Mouse (Mus musculus) heart, embryonic 14.5 days (tissue): ENCODE data around the gene Zswim5. TPM values are rescaled to one million over a fixed set of nuclear protein-coding genes. Genes with fewer than 3 reads are reported as not detected.

Source experiments
- ATAC-seq: fragments of 200-750 bp; cut with Nextera tagmentation; 2 replicates; pipeline ENCODE4 v1.8.0; 2017; ENCODE audit warnings: low read depth, moderate TSS enrichment; ENCODE audit not compliant: insufficient number of reproducible peaks, insufficient read depth, low FRiP score
- H3K27ac ChIP-seq, 2 experiments: fragments of 200-500 bp in 1 of 2; fragments of 300-500 bp in 1 of 2; sonication (generic) in 1 of 2; replicated peaks in 1 of 2; 2 replicates each; pipeline ENCODE4 v1.5.1; 2012 to 2014; ENCODE audit warnings: low read depth in 2 of 2, low read length in 2 of 2, control low read depth in 1 of 2, mild to moderate bottlenecking in 1 of 2, mixed read lengths in 1 of 2; ENCODE audit not compliant: control insufficient read depth in 1 of 2, insufficient read depth in 1 of 2
- H3K27me3 ChIP-seq: fragments of 300-500 bp; sonication (generic); 2 replicates; pipeline ENCODE4 v1.6.1; 2014; ENCODE audit warnings: mild to moderate bottlenecking, low read length, control low read depth; ENCODE audit not compliant: control insufficient read depth, insufficient read depth
- H3K36me3 ChIP-seq: fragments of 300-500 bp; sonication (generic); 2 replicates; pipeline ENCODE4 v1.6.1; 2014; ENCODE audit warnings: mild to moderate bottlenecking, control low read depth, low read length, mixed read lengths; ENCODE audit not compliant: control insufficient read depth, insufficient read depth
- H3K4me1 ChIP-seq, 2 experiments: fragments of 200-500 bp in 1 of 2; fragments of 300-500 bp in 1 of 2; sonication (generic) in 1 of 2; 2 replicates each; pipeline ENCODE4 v1.6.1; 2012 to 2014; ENCODE audit warnings: low read length in 2 of 2, control low read depth in 1 of 2, mixed read lengths in 1 of 2; ENCODE audit not compliant: control insufficient read depth in 2 of 2, insufficient read depth in 2 of 2
- H3K4me2 ChIP-seq: fragments of 300-500 bp; sonication (generic); 2 replicates; pipeline ENCODE4 v1.6.1; 2014; ENCODE audit warnings: mild to moderate bottlenecking, low read length
- H3K4me3 ChIP-seq, 2 experiments: fragments of 200-500 bp in 1 of 2; fragments of 300-500 bp in 1 of 2; sonication (generic) in 1 of 2; 2 replicates each; pipeline ENCODE4 v1.5.1; 2012 to 2014; ENCODE audit warnings: low read length in 2 of 2, mild to moderate bottlenecking in 2 of 2, control low read depth in 1 of 2, low read depth in 1 of 2, moderate library complexity in 1 of 2; ENCODE audit not compliant: control insufficient read depth in 1 of 2, insufficient read depth in 1 of 2
- H3K9ac ChIP-seq: fragments of 300-500 bp; sonication (generic); 2 replicates; pipeline ENCODE4 v1.6.1; 2014; ENCODE audit warnings: mild to moderate bottlenecking, low read length
- H3K9me3 ChIP-seq: fragments of 300-500 bp; sonication (generic); 2 replicates; pipeline ENCODE4 v1.6.1; 2016; ENCODE audit warnings: low read length, control low read depth; ENCODE audit not compliant: control insufficient read depth
- WGBS: fragments of 180-500 bp; shearing (Covaris S2); extraction: QIAGEN DNeasy Blood & Tissue Kit; methylation state at CpG from one replicate; pipeline ENCODE4 v1.1.7; 2014; 5-methylcytosine and 5-hydroxymethylcytosine counted together
- polyA plus RNA-seq: library from polyadenylated mRNA; unstranded; fragments of >200 nt; fragmentation: Nextera tagmentation; extraction: Ambion mirVana; gene quantifications from 2 replicates; pipeline ENCODE4 v1.2.1, GENCODE M21; 2014

Zswim5 gene
- polyA plus RNA-seq, 1 experiment from 2014 or later = 0.80 TPM

- Histone ChIP-seq H3K36me3 (peaks cover 21% of the 10 kb centered on the region), H3K9me3 (no peaks in the 10 kb centered on the region), H3K4me1 (0 out of 4 replicates have a peak, but pooled peaks cover 0 to 2% of the 10 kb centered on the region in 2 experiments), H3K27ac (no peak overlapping the region), H3K4me3 (no peak overlapping the region), H3K9ac (no peak overlapping the region), H3K4me2 (no peak overlapping the region), H3K27me3 (no peaks in the 10 kb centered on the region)
- WGBS = 91% methylated on average over 1 of the region's 1 CpGs
- no peak for ATAC-seq
Observed at GRCm38 (mm10) chr4:117031105-117031504, 153.9 kb downstream of the Zswim5 start.

Other genes with a start within 250 kb of the Zswim5 start
- 78.0 and 79.1 TPM in 2 replicates for gene Nasp, start 249.4 kb upstream of the Zswim5 start, polyA plus RNA-seq
- gene Akr1a1, start 225.7 kb upstream of the Zswim5 start, polyA plus RNA-seq = 620 and 648 TPM in 2 replicates
- 942 and 971 TPM in 2 replicates for gene Prdx1, start 191.8 kb upstream of the Zswim5 start, polyA plus RNA-seq
- 30.5 and 31.9 TPM in 2 replicates for gene Mmachc, start 169.0 kb upstream of the Zswim5 start, polyA plus RNA-seq
- 16.3 and 20.5 TPM in 2 replicates for gene Ccdc163, start 168.9 kb upstream of the Zswim5 start, polyA plus RNA-seq
- gene Tesk2, start 156.4 kb upstream of the Zswim5 start, polyA plus RNA-seq = 2.4 and 2.7 TPM in 2 replicates
- gene Toe1, start 69.7 kb upstream of the Zswim5 start, polyA plus RNA-seq = 18.3 and 18.7 TPM in 2 replicates
- 4.6 and 8.3 TPM in 2 replicates for gene Mutyh, start 69.7 kb upstream of the Zswim5 start, polyA plus RNA-seq
- 0.43 and 1.2 TPM in 2 replicates for gene Hpdl, start 55.7 kb upstream of the Zswim5 start, polyA plus RNA-seq
- gene Urod, start 117.0 kb downstream of the Zswim5 start, polyA plus RNA-seq = 90.5 and 94.6 TPM in 2 replicates
- gene Hectd3, start 117.9 kb downstream of the Zswim5 start, polyA plus RNA-seq = 5.0 and 5.2 TPM in 2 replicates
- 21.5 and 22.0 TPM in 2 replicates for gene Eif2b3, start 142.0 kb downstream of the Zswim5 start, polyA plus RNA-seq
- 1.8 and 2.0 TPM in 2 replicates for gene Ptch2, start 218.7 kb downstream of the Zswim5 start, polyA plus RNA-seq
- gene Btbd19, start 248.3 kb downstream of the Zswim5 start, polyA plus RNA-seq = 2.5 and 3.8 TPM in 2 replicates
- gene Tctex1d4, start 249.4 kb downstream of the Zswim5 start, polyA plus RNA-seq = not detected in 2 replicates